Mouse (Mus musculus): ENCODE data around the gene Limch1.

The Limch1 gene

GRCm38 (mm10) chr5:66886410-66887120, 140.9 kb downstream of the Limch1 start:
- DNase-seq: no peak

- no peak for DNase-seq
These were observed 142.4 kb downstream of the Limch1 start for GRCm38 (mm10) chr5:66888061-66888460.

GRCm38 (mm10) chr5:66889337-66889736, 143.7 kb downstream of the Limch1 start:
- no peak for DNase-seq

GRCm38 (mm10) chr5:66895440-66896120, 150.0 kb downstream of the Limch1 start:
- no peak for DNase-seq

GRCm38 (mm10) chr5:66897584-66897983, 152.0 kb downstream of the Limch1 start:
- DNase-seq: no peak

GRCm38 (mm10) chr5:66898252-66898651, 152.6 kb downstream of the Limch1 start:
- no peak for DNase-seq

GRCm38 (mm10) chr5:66898811-66899430, 153.3 kb downstream of the Limch1 start:
- DNase-seq: no peak

GRCm38 (mm10) chr5:66901116-66901515, 155.5 kb downstream of the Limch1 start:
- DNase-seq: no peak

GRCm38 (mm10) chr5:66904835-66905234, 159.2 kb downstream of the Limch1 start:
- DNase-seq: no peak

- no peak for DNase-seq
These were observed 163.3 kb downstream of the Limch1 start for GRCm38 (mm10) chr5:66908883-66909282.

GRCm38 (mm10) chr5:66909962-66910361, 164.3 kb downstream of the Limch1 start:
- DNase-seq: no peak

GRCm38 (mm10) chr5:66910610-66911009, 165.0 kb downstream of the Limch1 start:
- DNase-seq: no peak

GRCm38 (mm10) chr5:66911068-66911467, 165.4 kb downstream of the Limch1 start:
- no peak for DNase-seq

- no peak for DNase-seq
These were observed 168.2 kb downstream of the Limch1 start for GRCm38 (mm10) chr5:66913791-66914190.

- no peak for DNase-seq
These were observed 172.0 kb downstream of the Limch1 start for GRCm38 (mm10) chr5:66917353-66918315.

GRCm38 (mm10) chr5:66918316-66919305, 173.0 kb downstream of the Limch1 start:
- no peak for DNase-seq

- DNase-seq: no peak
These were observed 177.0 kb downstream of the Limch1 start for GRCm38 (mm10) chr5:66922582-66922981.

- DNase-seq: no peak
These were observed 183.7 kb downstream of the Limch1 start for GRCm38 (mm10) chr5:66929291-66929690.

GRCm38 (mm10) chr5:66933134-66933804, 187.6 kb downstream of the Limch1 start:
- no peak for DNase-seq

GRCm38 (mm10) chr5:66934585-66934984, 189.0 kb downstream of the Limch1 start:
- DNase-seq: no peak

GRCm38 (mm10) chr5:66937376-66937775, 191.7 kb downstream of the Limch1 start:
- no peak for DNase-seq

Data from thymus, postnatal 25 days (tissue).